Mouse (Mus musculus): ENCODE measurements at regions not wholly inside any gene's neighbourhood (a gene's known extent, or its start where the extent isn't known, plus 50 kb on each side); places are given as distances from the start of the nearest gene placed in this dataset.
A peak's percentile ranks its signal among the peaks of the same experiment; 100 is the strongest.

DNA sequence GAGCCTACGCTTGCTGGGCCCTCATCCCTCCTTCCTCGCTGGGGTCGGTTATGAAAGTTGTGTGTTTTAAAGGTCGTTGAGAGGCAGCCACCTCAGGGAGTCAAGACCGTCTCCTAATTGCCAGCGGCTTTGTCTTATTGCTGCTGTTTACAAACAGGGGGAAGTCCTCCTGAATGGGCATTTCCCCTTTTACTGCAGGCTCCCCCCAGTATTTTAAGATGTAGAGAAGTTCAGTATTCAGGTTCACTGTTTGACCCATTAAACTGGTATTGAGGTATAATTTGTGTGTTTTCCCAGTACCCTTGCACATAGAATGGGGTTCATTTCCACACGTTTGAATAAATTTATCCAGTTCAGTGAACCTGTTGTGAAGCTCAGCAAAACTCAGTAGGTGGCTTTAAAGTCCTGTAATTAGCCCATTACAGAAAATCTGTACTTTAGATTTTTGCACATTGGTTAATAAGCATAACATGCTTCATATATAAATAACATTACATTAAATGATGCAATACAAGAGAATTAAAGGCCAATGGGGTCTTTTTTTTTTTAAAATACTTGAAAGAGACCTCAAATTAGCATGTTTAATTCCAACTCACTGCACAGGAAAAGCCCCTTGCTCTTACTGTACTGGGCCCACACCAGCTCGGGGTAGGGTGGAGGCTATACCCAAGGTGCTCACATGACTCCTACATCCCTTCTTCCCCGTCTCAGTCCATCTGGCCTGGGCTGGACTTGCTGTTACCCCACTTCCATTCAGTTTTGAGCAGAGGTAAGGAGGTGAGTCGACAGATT, 63.7 kb downstream of the Nkx2-1 start:
- DNase-seq (ENCODE audit: extremely low read depth, low read depth, low spot score): no peak

DNA sequence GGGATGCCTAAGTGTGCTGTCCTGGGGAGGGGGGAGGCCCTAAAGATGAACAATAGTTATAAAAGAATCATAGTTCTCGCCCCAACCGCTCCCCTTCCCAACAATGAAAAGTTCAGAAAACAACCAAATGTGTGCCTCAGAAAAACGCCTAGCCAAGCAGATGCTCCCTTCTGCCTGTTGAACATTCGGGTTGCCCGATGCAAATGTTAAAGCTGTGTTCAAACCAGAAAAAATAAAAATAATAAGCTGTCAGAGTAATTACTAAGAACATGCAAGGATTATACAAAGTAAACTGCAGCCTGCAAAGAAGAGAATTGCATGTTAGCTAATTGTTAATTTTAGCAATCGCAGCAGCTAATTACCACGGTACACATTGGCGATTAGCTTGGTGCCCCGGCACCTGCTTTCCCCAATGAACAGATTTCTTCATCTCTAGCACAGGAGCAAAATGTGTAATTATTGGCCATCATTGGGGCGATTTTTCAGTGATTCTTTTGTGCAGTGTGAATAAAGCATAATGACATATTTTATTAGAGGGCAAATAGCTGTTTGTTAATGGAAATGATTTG, 65.7 kb downstream of the Nkx2-1 start:
- no peak for DNase-seq (ENCODE audit: extremely low read depth, low read depth, low spot score)

DNA sequence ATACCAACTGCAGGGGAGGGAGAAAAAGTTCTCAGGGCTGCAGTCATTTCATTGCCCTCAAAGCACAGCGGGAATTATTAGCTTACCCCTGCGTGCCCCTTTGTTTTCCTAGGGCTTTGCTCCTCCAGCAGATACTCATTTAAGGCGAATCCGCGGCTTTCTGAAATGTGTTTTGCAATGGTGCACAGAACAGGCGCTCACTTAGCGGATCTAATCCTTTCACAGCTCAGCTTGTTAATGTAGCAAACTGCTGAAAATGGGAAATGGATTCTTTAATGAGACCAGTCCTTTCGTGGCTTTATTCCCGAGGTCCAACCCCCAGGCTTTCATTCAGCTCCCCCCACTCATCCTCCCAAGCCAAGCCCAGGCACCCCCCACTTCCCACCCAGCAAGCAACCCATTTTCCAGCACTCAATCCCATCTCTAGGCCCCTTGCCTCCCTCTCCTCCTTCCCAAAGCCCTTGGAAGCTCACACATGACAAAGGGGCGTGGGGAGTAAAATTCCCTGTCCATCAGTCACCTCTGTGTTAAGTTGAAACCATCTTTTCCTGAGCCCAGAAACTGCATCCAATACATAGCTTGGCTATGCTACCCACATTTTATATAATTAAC, 77.1 kb downstream of the Nkx2-1 start:
- no peak for DNase-seq (ENCODE audit: extremely low read depth, low read depth, low spot score)

DNA sequence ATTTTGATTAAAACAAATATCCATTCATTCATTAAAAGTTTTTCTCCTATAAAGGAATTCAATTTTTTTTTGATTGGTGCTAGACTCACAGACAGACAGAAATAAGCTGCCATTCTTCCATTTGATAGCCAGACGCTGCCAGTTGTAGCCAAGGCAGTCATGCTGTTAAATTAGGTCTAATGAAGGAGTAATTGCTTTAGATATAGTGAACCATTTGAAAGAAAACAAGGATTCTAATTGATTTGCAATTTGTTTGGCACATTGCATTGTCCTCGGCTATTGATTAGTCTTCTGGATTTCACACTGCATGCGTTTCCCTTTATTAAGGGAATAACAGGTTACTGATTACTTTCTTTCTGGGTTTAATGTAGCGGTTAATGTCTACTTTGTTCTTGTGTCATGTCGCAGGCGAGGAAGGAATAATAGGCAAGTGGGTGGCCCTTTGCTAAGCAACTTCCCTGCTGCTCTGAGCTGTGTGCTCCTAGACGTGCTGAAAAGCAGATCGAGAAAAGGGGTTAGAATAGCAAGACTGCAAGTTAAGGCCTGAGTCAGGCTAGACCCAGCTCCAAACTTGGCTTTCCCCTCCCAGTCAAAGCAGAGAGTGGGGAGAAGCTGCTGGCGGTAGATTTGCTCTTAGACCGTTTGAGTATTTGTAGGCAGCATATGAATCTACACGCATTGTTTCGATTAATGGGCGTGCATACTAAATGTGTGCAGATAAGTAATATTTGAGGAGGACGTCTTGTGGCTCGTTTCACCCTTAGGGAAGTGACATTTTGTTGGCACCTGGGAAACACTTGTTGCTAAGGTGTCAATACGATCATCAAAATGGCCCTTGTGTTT, 77.8 kb downstream of the Nkx2-1 start:
- DNase-seq (ENCODE audit: extremely low read depth, low read depth, low spot score): no peak

DNA sequence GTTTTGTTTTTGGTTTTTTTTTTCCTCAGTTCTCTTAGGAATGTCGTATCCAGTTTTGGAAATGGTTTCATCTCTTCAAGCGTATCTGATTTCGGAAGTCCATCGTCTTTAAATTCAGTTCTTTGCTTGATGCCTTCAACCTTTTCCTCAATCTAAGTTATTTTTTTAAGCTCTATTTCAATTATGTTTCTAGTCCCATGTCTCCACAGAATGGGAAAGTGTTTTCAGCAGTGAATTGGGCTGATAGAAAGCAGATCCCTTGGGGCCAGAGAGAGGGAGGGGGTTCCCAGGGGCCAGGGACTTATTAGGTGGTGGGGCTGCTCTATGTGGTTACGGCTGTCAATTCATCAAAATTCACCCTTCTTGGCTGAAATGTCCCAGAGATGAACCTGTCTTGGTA, 78.8 kb downstream of the Nkx2-1 start:
- no peak for DNase-seq (ENCODE audit: extremely low read depth, low read depth, low spot score)

DNA sequence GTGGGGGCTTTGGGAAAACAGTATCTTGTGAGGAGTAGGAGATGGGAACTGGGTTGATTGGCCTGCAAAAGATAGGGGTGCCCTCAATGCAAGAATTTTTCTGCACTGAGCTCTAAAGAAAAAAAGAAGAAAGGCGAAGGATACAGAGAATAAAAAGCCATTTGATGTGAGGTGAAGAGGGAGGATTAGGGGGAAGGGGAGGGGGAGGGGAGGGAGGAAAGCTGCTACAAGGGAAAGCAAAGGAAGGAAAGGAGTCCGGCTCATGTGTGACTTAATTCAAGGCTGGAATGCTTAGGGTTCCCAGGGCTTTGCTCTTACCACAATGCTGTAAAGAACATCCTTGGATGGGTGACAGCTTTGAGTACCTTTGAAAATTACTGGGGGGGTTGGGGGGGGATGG, 79.4 kb downstream of the Nkx2-1 start:
- no peak for DNase-seq (ENCODE audit: extremely low read depth, low read depth, low spot score)

DNA sequence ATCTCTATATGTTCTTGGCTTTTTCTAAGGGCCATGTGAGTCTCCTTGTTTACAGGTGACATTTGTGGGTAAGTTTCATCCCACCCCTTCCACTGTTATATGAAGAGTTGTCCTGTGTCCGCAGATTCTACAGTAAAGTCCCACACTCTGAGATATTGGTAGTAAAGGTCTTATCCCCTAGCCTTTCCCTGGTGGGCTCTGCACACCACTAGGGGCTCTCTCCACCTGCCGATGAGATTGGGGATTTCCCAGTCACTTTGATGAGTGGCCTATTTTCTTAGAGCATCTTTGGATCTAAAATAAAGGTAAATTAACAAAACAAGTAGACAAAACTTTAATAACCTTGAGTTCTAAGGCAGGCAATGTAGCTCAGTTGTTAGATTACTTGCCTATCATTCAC, 86.4 kb downstream of the Nkx2-1 start:
- DNase-seq (ENCODE audit: extremely low read depth, low read depth, low spot score): no peak

DNA sequence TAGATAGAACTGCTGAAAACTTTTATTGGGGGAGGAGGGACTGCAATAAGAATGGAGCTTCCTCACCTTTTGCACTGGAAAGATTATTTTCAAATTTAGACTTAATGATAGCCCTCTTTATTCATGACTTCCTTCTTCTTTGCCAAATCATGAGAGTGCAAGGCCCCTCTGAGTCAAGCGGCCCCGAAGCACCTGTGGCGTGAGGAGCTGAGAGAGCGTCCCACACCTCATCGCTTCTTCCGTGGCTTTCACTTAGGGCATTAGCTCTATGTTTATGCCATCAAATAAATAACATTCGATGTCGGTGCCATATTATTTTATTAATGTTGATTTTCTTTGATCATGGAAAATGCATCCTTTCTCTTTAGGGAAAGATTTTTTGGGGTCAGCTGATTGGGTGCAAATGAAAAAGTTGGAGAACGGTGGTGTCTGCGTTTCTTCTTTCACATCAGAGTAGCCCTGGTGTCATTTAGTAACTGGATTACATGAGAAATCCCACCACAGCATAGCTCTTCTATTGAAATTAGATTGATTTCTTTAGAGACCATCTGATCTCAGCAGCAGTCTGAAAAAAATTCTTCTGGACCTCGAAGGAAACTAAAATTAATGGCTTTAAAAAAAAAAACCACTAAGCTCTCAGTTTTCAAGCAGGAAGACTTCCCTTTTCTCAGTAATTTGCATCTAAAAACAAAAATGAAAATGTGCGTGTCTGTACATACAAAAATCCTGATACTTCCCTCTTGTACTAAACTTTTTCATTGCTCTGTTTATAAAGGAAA, 87.7 kb downstream of the Nkx2-1 start:
- no peak for DNase-seq (ENCODE audit: extremely low read depth, low read depth, low spot score)

DNA sequence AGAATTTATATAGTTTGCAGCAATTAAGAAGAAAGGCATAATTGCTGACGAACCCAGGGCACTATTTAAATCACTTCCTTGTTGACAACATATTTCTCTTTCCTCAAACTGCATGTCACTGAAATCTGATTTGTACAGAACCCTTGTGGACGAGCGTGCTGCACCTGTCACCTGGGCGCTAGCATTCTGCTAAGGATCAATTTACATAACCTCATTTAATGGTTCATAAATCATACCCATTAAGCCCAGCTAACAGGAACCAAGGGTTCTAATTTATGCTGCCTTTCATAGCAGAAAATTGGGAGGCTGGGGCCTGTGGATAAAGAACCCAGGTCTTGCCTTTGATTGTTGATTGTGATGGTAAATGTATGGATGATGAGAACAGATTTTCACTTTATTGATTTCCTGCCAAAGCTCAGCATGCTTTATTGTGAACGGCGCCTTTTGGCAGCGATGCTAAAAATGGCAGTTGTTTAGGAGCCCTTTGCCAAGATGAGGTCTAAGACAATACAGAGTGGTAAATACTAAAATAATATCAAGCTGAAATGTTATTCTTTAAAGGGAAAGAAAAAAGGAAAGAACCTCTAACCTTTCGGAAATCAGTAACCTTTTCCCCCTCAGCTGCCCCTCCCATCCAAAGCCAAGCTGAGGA, 95.4 kb downstream of the Nkx2-1 start:
- DNase-seq (ENCODE audit: extremely low read depth, low read depth, low spot score): no peak

DNA sequence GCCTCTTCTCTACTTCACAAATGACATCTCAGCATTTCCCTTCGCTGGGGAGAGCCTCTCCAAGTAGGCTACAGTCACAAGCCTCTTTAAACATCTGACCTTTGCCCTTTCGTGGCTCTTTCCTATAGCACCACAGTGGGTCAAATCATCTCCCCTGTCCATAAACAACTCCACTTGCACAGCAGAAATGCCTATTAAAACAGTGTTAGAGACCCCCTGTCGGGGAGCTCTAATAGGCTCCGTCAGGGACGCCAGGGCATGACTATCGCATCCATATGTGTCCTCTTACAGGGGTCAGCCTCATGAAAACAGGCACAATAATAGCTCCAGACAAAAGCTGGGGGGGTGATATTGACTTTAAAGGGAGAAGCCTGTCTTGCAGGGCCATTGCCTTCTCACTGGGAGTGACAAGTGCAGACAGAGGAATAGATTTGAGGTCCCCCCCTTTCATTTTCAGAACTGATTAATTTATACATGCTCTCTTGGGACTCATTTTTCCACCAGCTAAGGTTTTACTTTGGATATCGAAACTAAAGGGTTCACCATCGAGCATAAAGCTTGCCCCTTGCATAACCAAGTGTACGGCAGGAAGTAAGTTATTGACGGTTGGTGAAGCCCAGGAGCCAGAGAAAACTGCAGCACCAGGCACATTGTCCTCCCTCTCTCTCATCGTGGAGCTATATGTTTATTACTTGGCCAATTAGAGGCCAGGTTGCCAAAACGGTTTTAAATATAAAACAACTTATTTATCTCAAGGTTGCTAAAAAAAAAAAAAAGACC, 94.6 kb upstream of the Mbip start:
- DNase-seq (ENCODE audit: extremely low read depth, low read depth, low spot score): no peak

DNA sequence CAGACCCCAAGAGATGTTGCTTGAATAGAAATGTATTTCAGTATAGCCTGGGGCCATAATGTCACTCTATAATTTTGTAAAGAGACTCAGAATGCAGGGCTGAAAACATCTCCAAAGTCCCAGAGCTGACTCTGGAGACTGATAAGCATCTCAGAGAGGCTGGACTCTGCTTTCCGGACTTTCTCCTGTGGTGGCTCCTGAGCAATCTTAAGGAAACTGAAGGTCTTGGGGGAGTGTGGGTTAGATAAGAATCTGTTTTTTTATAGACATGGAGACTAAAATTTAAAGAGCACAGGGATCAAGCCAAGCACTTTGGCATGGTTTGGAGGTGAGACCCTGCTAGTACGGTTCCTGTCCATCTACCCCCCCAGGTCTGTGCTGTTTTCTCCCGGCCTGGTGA, 92.7 kb upstream of the Mbip start:
- DNase-seq (ENCODE audit: extremely low read depth, low read depth, low spot score): no peak

DNA sequence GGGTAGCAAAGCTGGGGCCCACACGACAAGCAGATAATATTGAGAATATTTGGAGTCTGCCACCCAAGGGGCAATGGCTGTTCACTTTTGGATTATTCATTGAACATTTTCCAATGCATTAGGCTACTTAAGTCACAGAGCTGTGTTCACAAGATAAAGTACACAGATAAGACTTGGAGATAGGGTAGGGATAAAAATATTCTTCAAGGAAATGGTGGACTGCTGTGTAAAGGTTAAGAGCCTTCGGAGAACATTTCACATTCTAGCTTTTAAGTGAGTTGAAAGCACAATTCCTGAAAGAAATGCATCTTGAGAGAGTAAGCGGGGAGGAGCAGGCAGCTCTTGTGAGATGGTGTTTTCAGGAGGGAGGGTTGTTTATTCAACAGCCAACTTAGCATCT, 92.3 kb upstream of the Mbip start:
- DNase-seq (ENCODE audit: extremely low read depth, low read depth, low spot score): no peak

DNA sequence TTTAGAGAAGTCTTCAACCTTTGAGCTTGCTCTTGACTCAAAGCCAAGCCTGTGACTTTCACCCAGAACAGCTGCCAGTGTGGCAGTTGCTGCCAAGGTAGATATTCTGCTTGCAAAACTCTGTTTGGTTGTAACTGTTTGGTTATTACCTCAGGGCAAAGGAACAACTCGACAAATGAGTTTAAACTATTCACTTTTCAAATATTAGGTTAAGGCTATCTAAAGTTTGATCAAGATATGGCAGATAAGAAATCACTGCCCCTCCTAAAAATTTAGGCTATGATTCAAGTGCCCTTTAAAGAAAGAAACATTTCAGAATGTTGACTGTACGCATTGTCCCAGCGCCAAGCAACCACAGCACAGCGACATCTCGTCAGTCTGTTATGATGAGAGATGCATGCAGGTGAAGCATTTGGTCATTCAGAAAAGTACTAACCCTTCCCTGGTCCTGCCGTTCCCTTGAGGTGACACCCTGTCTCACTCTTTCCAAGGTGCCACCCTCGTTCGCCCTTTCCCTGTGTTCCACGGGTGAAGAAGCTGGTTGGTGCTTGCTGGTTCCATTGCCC, 81.1 kb upstream of the Mbip start:
- DNase-seq (ENCODE audit: extremely low read depth, low read depth, low spot score): no peak

DNA sequence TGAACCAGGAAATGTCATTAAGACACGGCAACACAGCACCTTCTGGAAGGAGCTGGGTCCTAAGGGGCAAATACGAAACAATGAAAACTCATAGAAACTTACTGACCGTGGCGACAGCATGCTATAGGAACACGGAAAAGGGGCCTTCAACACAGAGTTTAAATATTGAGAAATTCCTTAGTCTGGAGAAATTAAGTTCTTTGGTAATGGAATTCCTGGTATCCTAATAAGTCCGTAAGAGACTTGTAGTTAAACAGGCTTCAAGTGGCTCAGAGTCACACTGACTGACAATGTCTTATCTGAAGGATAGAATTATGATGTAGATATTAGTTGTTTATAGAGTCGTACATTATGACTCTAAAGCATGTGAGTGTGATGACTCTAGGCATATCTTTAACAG, 70.4 kb upstream of the Mbip start:
- no peak for DNase-seq (ENCODE audit: extremely low read depth, low read depth, low spot score)

DNA sequence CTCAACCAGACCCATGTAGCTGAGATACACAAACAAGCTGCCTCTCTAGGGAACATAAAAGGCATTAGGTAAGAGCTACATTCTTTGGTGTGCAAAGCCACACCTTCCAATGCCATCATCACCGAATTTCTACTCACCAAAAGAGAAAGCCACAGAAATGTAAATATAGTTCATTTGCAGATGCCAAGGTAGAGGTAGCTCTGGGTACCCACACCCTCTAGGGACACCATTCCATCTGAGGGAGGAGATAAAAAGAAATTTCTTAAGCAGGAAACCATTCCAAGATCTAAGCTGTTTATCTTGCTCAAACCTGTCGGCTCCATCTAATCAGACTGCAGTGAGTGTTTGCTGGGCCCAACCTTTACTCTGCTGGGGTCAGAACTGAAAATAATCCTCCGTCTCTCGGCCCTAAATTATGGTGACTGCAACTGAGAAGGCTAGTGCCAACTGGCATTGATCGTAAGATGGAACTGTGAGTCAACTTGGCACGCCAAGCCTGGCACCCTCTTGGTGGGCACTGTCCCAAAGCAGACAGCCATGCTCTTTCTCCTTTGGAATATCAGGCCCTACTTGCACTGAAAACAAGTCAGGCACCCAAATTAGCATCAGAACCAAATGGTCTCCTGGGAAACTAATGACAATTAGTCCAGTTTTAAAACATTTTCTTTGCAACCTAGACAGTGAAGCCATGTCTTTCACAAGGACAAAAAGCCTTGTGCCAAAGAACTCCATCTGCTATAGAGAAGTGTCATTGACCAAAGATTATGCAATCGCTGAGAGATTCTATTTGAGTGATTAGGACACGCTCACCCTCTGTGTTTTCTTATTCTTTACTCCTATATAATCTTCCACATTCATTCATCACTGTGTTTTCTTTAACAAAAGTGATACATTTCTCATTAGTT, 69.4 kb upstream of the Mbip start:
- peak; percentile 55 for DNase-seq (ENCODE audit: extremely low read depth, low read depth, low spot score)

DNA sequence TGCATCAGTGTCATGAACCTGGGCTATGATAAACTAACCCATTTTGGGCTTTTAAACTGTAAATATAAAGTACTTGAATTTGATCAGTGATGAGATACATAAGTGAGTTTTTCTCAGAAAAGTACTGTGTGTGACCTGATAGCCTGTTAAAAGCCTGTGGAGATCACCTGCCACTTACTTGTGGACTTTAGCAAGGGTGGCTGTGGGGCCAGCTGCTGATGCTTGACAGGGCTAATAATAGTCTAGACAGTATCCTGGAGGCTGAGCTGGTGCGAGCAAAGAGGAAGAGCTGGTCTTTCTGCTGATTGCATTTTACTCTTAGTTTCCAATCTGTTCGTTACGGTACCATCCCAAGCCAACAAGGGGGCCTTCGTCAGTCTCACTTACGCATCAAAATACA, 60.0 kb upstream of the Mbip start:
- no peak for DNase-seq (ENCODE audit: extremely low read depth, low read depth, low spot score)

DNA sequence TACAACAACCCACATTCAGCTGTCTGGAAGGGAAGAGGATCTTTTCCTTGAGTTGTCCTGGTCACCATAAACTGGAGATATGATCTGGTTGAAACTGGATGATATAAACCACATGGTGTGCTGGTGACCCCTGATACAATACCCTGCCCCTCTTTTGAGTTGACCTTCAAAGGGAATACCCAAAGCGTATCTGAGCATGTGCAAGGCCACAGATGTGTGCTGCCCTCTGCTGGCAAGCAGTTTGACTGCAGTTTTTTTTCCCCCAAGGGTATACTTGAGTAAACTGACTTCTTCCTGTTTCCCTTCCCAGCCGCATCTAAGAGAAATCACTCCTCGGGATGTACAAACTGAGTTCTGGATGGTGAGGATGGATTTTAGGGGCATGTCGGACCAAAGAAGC, 59.1 kb upstream of the Mbip start:
- DNase-seq (ENCODE audit: extremely low read depth, low read depth, low spot score): no peak

DNA sequence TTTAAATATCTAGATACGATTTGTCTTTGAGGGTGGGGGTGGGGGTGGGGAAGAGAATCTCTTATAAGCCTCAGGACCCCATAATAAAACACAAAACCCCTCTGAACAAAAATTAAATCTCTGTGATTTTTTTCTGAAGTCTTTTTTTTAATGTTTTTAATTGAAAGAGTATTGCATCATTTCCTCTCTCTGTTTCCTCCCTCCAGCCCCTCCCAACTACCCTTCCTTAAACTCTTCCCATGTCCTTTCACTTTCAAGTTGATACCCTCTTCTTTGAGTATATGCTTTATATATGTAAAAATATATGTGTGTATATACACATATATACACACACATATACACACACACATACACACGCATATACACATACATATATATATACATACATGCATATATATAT, 58.6 kb upstream of the Mbip start:
- no peak for DNase-seq (ENCODE audit: extremely low read depth, low read depth, low spot score)
